Mouse (Mus musculus) Muller cell, postnatal 12 days (primary cell): ENCODE measurements at regions not wholly inside any gene's neighbourhood (a gene's known extent, or its start where the extent isn't known, plus 50 kb on each side); places are given as distances from the start of the nearest gene placed in this dataset.
"Not testable (repeated sequence)": the region's sequence is repeated elsewhere in the genome, so short reads cannot be mapped to it uniquely, and the experiment has no call there.

Experiments
- DNase-seq: peaks from one replicate; pipeline ENCODE4 v3.0.0-alpha.2; 2015; ENCODE audit errors: inconsistent ontology term

DNA sequence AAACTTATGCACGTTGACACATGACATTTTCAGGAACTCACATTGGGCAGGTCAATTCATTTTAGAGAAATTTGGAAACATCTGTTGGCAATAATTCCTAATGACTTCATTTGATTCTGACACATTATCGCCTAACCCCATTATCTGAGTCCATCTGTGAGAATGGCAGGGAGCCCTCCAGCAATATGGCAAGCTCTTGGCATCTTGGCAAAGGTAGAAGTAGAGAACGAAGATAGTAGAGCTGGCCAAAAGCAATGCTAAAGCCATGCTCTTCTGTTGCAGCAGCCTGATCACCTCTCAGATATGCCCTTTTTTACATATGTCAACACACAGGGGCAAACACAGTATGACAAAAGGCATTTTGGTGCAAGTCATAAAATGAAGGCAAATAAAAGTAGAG, 536.4 kb upstream of the Ins1 start:
- no peak for DNase-seq

DNA sequence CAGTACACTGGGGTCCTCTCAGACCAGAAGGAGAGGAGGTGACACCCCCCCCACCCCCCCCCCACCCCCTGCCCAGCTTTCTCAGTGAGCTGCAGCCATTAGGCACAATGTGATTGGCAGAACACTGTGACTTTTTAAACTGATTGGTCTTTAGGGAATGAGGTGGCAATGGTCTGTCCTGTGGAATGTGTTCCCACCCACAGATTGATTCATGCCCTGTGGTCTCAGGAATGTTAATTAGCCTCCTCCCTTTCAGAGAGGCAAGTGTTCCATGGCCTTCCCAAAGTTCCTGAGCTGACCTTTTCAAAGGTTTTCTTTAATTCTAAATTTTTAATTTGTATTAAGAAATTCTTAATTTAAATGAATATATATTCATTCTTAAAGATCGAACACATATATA, 524.0 kb upstream of the Ins1 start:
- DNase-seq = peak; percentile 43

DNA sequence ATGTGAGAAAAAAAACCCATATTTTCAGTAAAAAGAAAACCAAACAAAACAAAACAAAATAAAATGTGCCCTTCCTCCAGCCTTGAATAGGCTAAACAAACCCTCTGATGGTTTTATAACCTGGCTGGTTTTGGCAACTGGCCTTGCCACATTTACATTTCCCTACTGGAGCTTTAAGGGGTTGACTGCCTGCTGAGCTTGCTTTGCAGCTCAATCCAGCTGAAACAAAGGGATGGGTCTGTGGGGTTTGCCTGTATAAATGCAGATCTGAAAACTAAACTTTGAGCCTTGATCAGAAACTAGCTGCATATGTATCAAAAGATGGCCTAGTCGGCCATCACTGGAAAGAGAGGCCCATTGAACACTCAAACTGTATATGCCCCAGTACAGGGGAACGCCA, 523.1 kb upstream of the Ins1 start:
- DNase-seq = no peak

DNA sequence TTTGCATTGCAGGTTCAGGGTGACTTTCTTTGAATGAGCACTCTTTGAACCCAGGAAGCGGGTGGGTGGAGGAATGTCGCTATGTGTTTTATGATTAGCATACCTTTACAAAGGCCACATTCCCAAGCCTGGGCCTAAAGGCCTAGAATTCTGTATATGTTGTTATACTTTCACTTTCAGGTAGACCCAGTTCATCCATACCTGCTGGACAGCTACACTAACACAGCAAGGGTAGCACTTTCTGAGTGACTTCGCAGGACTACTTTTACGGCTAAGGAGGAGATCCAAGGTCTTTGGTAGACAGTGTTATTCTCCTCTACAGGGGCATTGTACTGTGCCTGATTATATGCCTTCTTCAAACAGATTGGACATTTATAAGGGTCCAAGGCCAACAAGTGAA, 521.9 kb upstream of the Ins1 start:
- not testable (repeated sequence) for DNase-seq

DNA sequence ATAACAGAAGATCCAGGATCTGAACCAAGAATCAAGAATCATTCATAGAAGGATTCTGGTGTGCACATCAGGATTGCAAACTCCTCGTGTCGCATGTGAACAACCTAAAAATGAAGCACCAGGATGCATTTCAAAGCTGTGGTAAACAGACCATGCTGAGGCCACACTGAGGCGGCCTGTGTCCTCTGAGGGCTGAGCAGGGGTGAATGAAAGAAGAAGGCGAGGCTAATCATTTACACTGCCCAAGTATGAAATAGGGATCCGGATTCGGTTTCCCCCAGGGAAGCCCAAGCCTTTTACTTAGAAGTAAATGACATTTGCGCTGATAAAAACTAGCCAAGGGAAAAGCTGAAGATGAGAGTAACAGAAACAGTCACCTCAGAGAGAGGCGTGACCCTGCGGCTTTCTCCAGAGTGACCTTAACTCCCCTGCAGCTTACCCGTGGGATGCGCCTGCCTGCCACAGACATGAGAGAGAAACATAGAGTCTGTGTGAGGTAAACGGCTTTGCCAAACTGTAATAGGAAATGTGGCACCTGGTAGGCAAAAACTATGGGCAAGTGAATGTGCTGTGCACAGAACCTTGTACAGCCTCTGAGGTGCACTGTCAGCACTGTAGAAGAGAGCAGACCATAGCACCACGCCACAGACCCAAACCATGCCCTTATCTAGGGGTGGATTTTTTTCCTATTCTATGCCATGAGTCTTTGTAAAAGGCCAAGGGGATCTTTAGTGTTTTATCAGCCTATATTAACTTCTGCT, 490.1 kb upstream of the Ins1 start:
- no peak for DNase-seq
